Mouse (Mus musculus): ENCODE measurements around the gene Sergef. TPM values are rescaled to one million over a fixed set of nuclear protein-coding genes. Genes with fewer than 3 reads are reported as not detected.

Gene Sergef
- total RNA-seq, 2 experiments from 2014 or later, result 50.5 to 55.9 TPM

GRCm38 (mm10) chr7:46457889-46458288 is 181.7 kb downstream of the Sergef start:
- no peak for DNase-seq (ENCODE audit: low spot score in 2 of 2)

GRCm38 (mm10) chr7:46453930-46454679 is 185.5 kb downstream of the Sergef start:
- DNase-seq (ENCODE audit: low spot score in 2 of 2), result peak; percentile 36 to 50

GRCm38 (mm10) chr7:46448922-46449645 is 190.5 kb downstream of the Sergef start:
- DNase-seq (ENCODE audit: low spot score in 2 of 2), result no peak

GRCm38 (mm10) chr7:46447473-46448165 is 192.0 kb downstream of the Sergef start:
- DNase-seq (ENCODE audit: low spot score in 2 of 2), result no peak

- no peak for DNase-seq (ENCODE audit: low spot score in 2 of 2)
Observed at GRCm38 (mm10) chr7:46445896-46446295, 193.7 kb downstream of the Sergef start.

GRCm38 (mm10) chr7:46443163-46443562 is 196.4 kb downstream of the Sergef start:
- no peak for DNase-seq (ENCODE audit: low spot score in 2 of 2)

- DNase-seq (ENCODE audit: low spot score in 2 of 2), result no peak
Observed at GRCm38 (mm10) chr7:46438537-46439141, 201.0 kb downstream of the Sergef start.

GRCm38 (mm10) chr7:46435833-46436232 is 203.8 kb downstream of the Sergef start:
- DNase-seq (ENCODE audit: low spot score in 2 of 2), result no peak

- no peak for DNase-seq (ENCODE audit: low spot score in 2 of 2)
Observed at GRCm38 (mm10) chr7:46433874-46434273, 205.7 kb downstream of the Sergef start.

GRCm38 (mm10) chr7:46425012-46425411 is 214.6 kb downstream of the Sergef start:
- no peak for DNase-seq (ENCODE audit: low spot score in 2 of 2)

GRCm38 (mm10) chr7:46423951-46424350 is 215.7 kb downstream of the Sergef start:
- no peak for DNase-seq (ENCODE audit: low spot score in 2 of 2)

GRCm38 (mm10) chr7:46422764-46423412 is 216.7 kb downstream of the Sergef start:
- peak; percentile 77 to 84 for DNase-seq (ENCODE audit: low spot score in 2 of 2)

GRCm38 (mm10) chr7:46422052-46422763 is 217.4 kb downstream of the Sergef start:
- DNase-seq (ENCODE audit: low spot score in 2 of 2), result no peak

- DNase-seq (ENCODE audit: low spot score in 2 of 2), result no peak
Observed at GRCm38 (mm10) chr7:46421535-46421934, 218.1 kb downstream of the Sergef start.

GRCm38 (mm10) chr7:46418102-46418622 is 221.4 kb downstream of the Sergef start:
- DNase-seq (ENCODE audit: low spot score in 2 of 2), result no peak

GRCm38 (mm10) chr7:46417467-46417866 is 222.1 kb downstream of the Sergef start:
- DNase-seq (ENCODE audit: low spot score in 2 of 2), result no peak

- peak in 1 of 2 experiments; percentile 39 for DNase-seq (ENCODE audit: low spot score in 2 of 2)
Observed at GRCm38 (mm10) chr7:46415818-46416425, 223.7 kb downstream of the Sergef start.

GRCm38 (mm10) chr7:46413959-46414725 is 225.5 kb downstream of the Sergef start:
- DNase-seq (ENCODE audit: low spot score in 2 of 2), result no peak

GRCm38 (mm10) chr7:46412823-46413222 is 226.8 kb downstream of the Sergef start:
- no peak for DNase-seq (ENCODE audit: low spot score in 2 of 2)
